Mouse (Mus musculus) R1 (cell line): ENCODE results near the gene Atg16l2.

ENCODE experiments used
- DNase-seq: peaks from one replicate; pipeline ENCODE4 v3.0.0-alpha.2; 2018; ENCODE audit warnings: low read depth, low spot score

The Atg16l2 gene

GRCm38 (mm10) chr7:101292086-101292485 is 10.0 kb downstream of the Atg16l2 start:
- no peak for DNase-seq

- DNase-seq: no peak
Observed at GRCm38 (mm10) chr7:101291641-101292040, 10.4 kb downstream of the Atg16l2 start.

- DNase-seq: no peak
Observed at GRCm38 (mm10) chr7:101291211-101291610, 10.8 kb downstream of the Atg16l2 start.

GRCm38 (mm10) chr7:101290401-101290800 is 11.7 kb downstream of the Atg16l2 start:
- no peak for DNase-seq

GRCm38 (mm10) chr7:101288436-101288835 is 13.6 kb downstream of the Atg16l2 start:
- DNase-seq: peak; percentile 34

GRCm38 (mm10) chr7:101287820-101288219 is 14.2 kb downstream of the Atg16l2 start:
- no peak for DNase-seq

GRCm38 (mm10) chr7:101286891-101287290 is 15.2 kb downstream of the Atg16l2 start:
- no peak for DNase-seq

- DNase-seq: no peak
Observed at GRCm38 (mm10) chr7:101284504-101284903, 17.5 kb downstream of the Atg16l2 start.

GRCm38 (mm10) chr7:101282721-101283120 is 19.3 kb downstream of the Atg16l2 start:
- peak; percentile 54 for DNase-seq

- no peak for DNase-seq
Observed at GRCm38 (mm10) chr7:101272466-101273160, 29.4 kb downstream of the Atg16l2 start.

GRCm38 (mm10) chr7:101271602-101272001 is 30.4 kb downstream of the Atg16l2 start:
- DNase-seq: no peak

- DNase-seq: no peak
Observed at GRCm38 (mm10) chr7:101267457-101268259, 34.4 kb downstream of the Atg16l2 start.

GRCm38 (mm10) chr7:101263511-101263910 is 38.5 kb downstream of the Atg16l2 start:
- no peak for DNase-seq

- DNase-seq: peak; percentile 55
Observed at GRCm38 (mm10) chr7:101261941-101262546, 40.0 kb downstream of the Atg16l2 start.

GRCm38 (mm10) chr7:101258482-101258881 is 43.6 kb downstream of the Atg16l2 start:
- no peak for DNase-seq

GRCm38 (mm10) chr7:101253071-101253470 is 49.0 kb downstream of the Atg16l2 start:
- DNase-seq: no peak

GRCm38 (mm10) chr7:101249173-101249572 is 52.9 kb downstream of the Atg16l2 start:
- no peak for DNase-seq

- no peak for DNase-seq
Observed at GRCm38 (mm10) chr7:101248760-101249159, 53.3 kb downstream of the Atg16l2 start.

- DNase-seq: no peak
Observed at GRCm38 (mm10) chr7:101236712-101237473, 65.2 kb downstream of the Atg16l2 start.

GRCm38 (mm10) chr7:101232716-101233115 is 69.3 kb downstream of the Atg16l2 start:
- DNase-seq: no peak

GRCm38 (mm10) chr7:101231458-101231857 is 70.6 kb downstream of the Atg16l2 start:
- peak; percentile 21 for DNase-seq

GRCm38 (mm10) chr7:101229336-101229735 is 72.7 kb downstream of the Atg16l2 start:
- no peak for DNase-seq
